Mouse (Mus musculus): Measurements from ENCODE around the gene Fbxl15.

Gene Fbxl15

DNA sequence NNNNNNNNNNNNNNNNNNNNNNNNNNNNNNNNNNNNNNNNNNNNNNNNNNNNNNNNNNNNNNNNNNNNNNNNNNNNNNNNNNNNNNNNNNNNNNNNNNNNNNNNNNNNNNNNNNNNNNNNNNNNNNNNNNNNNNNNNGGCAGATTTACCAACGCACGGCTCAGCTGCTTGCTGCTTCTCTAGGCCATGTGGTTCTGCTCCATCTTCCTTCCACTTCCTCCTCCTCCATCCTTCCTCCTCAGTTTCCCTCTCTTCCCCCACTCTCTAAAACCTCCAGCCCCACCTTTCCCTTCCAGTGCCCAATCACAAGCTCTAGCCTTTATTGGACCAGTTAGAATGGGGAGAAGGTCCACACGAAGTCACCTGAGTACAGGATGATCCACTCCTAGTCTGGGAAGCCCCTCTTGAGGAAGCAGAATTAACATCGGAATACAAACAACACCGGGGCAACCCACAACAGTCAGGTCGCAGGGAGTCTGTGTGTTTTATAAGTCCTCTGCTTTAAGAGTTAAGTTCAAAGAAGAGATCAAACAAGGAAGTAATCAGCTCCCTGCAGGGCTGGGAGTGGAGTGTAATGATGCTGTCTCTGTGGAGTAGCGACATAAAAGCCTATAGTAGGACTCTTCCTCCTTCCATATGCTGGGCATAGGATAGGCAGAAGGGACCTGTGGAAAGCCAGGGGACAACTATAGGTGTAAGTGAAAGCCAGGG lies 16.9 kb downstream of the Fbxl15 start:
- intact Hi-C loops (cut with DNase I) = loop anchor here (5.0 kb wide), 1 partner anchor 37 kb away; no protein-coding TSS in a partner anchor

DNA sequence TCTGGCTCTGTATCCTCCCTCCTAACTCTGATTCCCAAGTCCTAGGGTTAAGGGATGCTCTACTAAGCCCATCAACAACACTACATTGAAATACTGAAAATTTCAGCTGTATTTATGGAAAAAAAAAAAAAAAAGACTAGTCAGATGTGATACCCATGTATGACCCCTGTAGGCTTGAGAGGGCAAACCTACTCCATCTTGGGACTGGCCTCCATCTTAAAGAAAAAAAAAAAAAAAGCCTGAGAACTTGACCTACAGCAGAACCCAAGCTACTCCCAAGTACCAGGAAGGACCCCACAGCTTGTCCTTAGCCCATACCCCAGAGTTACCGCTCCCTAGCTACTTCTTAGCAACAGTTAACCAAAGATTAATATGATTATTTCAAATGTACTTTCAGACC lies 19.2 kb downstream of the Fbxl15 start:
- intact Hi-C loops (cut with DNase I) = loop anchor here (5.0 kb wide), 1 partner anchor 35 kb away; no protein-coding TSS in a partner anchor

DNA sequence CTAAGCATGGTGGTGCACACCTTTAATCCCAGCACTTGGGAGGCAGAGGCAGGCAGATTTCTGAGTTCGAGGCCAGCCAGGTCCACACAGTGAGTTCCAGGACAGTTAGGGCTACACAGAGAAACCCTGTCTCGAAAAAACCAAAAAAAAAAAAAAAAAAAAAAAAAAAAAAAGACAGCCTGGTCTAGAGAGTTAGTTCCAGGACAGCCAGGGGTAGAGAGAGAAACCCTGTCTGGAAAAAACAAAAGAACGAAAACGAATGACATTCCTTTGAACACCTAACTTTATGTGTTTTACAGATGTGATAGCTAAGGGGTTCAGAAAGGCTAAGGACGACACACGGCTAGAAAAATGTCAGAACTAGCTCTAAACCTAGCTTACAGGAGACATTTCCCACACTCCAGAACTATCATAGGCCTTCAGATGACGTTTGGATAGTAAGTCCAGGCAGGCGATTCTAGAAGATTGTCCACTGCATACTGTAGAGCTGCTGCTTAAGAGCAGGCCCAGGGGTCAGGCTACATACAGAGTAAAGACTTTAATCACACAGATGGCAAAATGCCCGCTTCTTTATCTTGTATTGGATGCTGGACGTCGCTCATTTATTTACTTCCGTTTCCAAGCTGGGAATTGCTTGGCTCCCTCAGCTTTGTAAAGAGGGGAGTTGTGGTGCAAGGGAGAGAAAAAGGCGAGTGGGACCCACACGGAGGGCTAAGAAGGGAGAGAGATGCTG lies 20.1 kb downstream of the Fbxl15 start:
- intact Hi-C loops (cut with DNase I) = loop anchor here (5.0 kb wide), 1 partner anchor 34 kb away; no protein-coding TSS in a partner anchor

DNA sequence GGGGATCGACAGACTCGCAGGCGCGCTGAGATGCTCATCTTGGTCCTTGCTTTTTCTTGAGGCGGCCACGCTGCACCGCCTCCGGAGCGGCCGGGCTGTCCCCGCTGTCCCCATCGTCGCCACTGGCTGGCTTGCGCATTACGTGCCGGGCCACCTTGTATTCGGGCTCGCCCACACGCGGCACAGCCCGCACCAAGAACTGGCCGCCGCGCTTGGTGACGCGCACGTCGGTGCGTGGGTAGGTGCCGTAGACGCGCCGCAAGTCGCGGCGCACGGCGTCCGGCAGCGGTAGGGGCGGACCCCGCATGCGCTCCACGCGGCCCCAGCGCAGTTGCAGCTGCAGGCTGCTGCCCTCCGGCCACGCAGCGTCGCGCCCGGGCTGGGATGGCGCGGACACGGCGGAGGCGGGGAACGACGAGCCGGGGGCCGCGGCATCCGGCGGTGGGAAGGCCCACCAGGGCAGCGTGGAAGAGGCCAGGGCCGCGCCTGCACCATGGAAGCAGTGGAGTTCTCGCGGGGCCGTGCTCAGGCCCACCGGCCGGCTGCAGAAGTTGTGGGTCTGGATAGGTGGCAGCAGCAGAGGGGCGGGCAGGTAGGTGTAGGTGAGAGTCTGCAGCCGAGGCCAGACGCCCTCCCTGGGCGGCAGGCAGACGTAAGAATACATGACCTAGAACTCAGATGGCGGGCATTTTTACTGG lies 20.9 kb downstream of the Fbxl15 start:
- intact Hi-C loops (cut with DNase I) = loop anchor here (5.0 kb wide), 1 partner anchor 33 kb away; no protein-coding TSS in a partner anchor

GRCm38 (mm10) chr19:46349550-46349949 lies 21.6 kb downstream of the Fbxl15 start:
- intact Hi-C loops (cut with DNase I) = loop anchor here (5.0 kb wide), 1 partner anchor 33 kb away; no protein-coding TSS in a partner anchor

- intact Hi-C loops (cut with DNase I) = no loop called here
Observed at GRCm38 (mm10) chr19:46350168-46350932, 22.4 kb downstream of the Fbxl15 start, which contains the start of gene 2310034G01Rik. 2310034G01Rik (minus strand) TSS chr19:46350302.

DNA sequence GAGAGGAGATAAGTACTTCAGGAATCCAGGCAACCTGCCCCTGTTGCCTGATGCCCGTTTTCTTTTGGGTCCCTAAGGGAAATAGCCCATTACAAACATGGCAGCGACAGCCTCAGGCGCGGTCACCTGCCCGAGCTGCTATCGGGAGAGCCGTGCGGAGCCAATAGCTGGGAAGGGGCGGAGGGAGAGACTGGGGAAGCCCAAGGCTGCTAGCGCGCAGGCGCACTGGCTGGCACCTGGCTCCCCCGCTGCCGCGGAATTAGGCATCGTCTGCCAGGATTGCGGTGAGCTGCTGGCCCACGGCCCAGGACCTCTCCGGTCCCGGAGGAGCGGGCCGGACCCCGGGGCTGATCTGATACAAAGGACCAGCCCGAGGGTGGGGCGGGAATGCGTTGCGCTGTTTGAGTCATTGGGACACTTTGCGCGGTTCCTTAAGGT lies 28.7 kb downstream of the Fbxl15 start:
- intact Hi-C loops (cut with DNase I) = no loop called here

- intact Hi-C loops (cut with DNase I) = no loop called here
Observed at GRCm38 (mm10) chr19:46357344-46358280, 29.6 kb downstream of the Fbxl15 start.

- intact Hi-C loops (cut with DNase I) = no loop called here
Observed at GRCm38 (mm10) chr19:46358381-46358780, 30.4 kb downstream of the Fbxl15 start.

DNA sequence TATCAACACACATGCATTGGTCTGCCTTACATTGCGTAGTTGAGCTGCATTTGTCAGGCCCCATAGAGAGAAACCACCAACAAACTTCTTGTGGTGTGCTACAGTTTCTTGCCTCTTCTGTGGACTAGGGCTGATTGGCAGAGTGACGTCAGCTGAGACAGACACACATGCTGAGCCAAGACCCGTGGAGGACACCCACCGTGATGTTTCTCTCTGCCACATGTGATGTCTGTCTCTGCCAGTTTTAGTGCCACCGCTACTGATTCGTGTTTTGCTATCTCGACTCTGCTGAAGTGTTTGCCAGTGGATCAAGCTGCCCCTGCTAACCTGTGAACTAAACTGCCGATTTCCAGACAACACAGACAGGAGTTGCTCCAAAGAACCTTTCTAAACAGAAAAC lies 34.1 kb downstream of the Fbxl15 start:
- intact Hi-C loops (cut with DNase I) = no loop called here

DNA sequence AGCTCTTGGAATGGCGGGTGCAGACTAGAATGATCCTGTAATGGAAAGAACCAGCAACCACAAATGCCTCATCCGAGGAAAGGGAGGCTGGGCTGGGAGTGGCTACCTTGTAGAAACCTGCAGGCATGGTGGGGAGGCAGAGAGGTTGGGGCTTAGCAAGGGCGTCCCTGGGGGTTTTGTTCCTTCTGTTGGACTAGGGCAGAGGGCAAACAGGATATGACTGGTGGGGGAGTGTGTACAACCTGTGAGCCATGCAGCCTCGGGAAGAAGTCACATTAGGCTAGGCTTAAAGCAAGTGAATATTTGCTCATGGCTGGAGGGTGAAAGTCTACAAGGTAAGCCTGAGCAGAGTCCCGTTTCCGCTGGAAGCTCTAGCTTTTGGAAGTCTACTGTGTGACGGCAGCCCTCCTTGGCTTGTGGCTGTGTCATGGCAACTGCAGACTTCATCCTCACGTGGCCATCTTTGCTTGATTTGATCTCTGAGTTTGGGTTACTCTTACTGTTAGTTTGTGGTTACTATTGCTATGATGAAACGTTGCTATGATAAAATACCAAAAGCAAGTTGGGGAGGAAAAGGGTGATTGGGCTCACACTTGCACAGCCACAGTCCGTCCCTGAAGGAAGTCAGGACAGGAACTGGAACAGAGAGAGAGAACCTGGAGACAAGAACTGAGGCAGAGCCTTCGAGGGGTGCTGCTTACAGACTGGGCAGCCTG lies 35.5 kb downstream of the Fbxl15 start:
- intact Hi-C loops (cut with DNase I) = no loop called here

DNA sequence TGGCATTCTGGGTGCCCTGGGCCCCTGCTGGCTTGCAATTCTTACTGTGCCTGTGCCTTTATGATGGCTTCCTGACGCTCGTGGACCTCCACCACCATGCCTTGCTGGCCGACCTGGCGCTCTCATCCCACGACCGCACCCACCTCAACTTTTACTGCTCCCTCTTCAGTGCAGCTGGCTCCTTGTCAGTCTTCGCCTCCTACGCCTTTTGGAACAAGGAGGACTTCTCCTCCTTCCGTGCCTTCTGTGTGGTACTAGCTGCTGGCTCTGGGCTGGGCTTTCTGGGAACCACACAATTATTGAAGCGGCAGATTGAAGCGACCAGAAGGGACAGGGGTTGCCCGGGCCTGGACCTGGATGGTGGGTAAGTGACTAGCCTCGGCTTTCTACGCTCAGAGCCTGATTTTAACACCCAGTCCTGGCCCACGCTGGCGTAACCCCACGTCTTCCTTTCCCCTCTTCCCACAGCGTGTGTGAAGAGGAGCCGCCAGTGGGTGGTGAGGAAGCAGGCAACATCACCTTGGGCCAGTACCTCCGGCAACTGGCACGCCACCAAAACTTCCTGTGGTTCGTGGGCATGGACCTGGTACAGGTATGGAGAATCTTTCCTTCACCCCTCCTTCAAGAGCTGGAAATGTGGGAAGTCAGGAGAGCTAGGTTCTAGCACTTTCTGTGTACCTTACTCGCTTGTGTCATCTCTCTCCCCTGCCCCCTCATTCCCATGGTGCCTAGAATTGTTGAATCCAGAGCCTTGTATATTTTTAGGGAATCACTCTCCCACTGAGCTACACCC lies 40.0 kb downstream of the Fbxl15 start:
- intact Hi-C loops (cut with DNase I) = loop anchor here (5.0 kb wide), 1 partner anchor 36 kb away; no protein-coding TSS in a partner anchor

DNA sequence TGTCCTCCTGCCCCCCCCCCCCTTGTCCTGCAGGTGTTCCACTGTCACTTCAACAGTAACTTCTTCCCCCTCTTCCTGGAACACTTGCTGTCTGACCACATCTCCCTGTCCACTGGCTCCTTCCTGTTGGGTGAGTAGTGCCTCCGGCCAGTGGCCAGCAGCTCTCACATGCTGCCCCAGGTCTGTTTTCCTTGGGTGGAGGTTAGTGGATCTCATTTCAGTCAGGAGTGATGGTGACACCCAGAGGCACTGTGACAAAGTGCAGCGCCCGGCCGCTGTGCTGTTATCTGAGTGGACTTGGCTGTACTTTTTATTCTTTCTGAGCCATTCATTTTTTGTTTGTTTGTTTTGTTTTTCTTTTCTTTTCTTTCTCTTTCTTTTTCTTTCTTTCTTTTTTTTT lies 41.2 kb downstream of the Fbxl15 start:
- intact Hi-C loops (cut with DNase I) = loop anchor here (1.0 to 5.0 kb wide), 2 partner anchors 37 to 65 kb away; partner anchors contain the start of gene Nfkb2

DNA sequence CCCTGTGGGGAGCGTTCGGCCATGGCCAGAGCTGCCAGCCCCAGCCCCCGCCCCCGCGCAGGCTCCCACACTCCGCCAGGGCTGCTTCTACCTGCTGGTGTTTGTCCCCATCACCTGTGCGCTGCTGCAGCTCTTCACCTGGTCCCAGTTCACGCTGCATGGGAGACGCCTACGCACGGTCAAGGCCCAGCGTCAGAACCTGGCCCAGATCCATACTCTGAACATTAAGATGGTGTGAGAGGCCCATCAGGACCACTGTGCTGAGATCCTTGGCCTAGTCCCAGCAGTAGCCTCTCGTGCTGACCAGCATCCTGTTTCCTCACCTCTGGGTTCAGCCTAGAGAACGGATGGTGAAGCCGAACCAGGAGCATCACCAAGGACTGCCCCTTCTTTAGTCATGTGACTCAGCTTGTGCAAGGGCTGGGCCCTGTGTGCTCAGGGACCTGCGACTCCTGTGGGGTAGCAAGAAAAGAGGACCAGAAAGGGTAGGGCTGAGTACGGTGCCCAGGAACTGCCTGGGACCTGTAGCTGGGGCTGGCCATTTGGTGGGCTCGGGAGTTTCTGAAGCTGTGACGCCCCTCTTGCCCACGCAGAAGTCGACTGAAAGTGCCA lies 46.6 kb downstream of the Fbxl15 start:
- intact Hi-C loops (cut with DNase I) = no loop called here

DNA sequence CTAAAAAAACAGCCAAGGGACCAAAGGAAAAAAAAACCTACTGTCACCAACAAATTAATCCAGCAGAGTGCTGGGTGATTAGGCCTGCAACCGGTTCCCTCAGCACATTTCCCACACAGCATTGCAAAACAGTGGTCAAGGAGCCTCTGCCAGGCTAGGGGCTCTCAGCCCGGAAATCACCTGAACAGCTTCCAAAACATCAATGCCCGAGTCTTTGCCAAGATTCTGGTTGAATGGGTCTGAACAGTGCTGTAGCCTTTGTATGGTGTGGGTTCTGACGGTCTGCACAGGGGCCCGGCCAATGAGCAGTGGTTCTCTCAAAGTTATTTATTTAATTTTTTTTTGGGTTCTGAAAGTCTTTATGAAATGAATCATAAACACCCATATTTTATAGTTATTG lies 47.5 kb downstream of the Fbxl15 start:
- intact Hi-C loops (cut with DNase I) = no loop called here

- intact Hi-C loops (cut with DNase I) = no loop called here
Observed at GRCm38 (mm10) chr19:46375891-46376290, 47.9 kb downstream of the Fbxl15 start.

Measured in adrenal gland (tissue).